ENCODE assay signal across 9 mouse cellular contexts in the genomic region with DNA sequence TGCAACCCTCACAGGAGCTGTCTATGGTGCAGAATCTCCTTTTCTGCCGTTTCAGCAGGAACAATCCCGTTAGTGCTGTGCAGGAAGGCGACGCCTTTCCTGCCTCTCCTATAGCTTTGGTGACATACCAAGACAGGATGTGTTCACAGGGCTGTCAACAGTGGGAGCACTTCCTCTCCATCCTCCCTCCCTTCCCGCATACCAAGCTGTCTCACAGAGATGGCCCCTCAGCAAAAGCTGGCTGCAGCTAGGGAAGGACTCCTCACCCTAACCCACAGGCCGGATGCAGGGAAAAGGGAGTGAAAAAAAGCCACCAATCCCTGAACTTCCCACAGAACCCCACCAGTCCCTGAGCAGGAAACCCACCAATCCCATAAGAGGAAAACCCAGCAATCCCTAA. TPM values are rescaled to one million over a fixed set of nuclear protein-coding genes. Genes with fewer than 3 reads are reported as not detected.
DNase-seq lines count a peak whose midpoint lies in the region; ATAC-seq lines count a peak whose summit lies in the region.
"Had no signal": no experiment of that assay in that cellular context is flagged by ENCODE, and none has a peak within 500 bp of the region (broad histone marks: within the 10 kb centered on the region; RNA-seq: fewer than 3 reads in every experiment).

No protein-coding gene starts in this region.

- no peak overlapping the region for H3K4me2 ChIP-seq in lung, embryonic 15.5 days
- H3K4me2 ChIP-seq: limb, embryonic 12.5 days had no signal

- no peaks in the 10 kb centered on the region for H3K4me1 ChIP-seq in lung, embryonic 15.5 days
- H3K4me1 ChIP-seq in midbrain, embryonic 10.5 days: peaks cover 8% of the 10 kb centered on the region; the same call in 1 of the 2 replicates
- H3K4me1 ChIP-seq: limb, embryonic 12.5 days had no signal

- H3K27me3 ChIP-seq in lung, embryonic 15.5 days: no peaks in the 10 kb centered on the region
- H3K27me3 ChIP-seq in midbrain, embryonic 10.5 days (ENCODE audit: low read depth, poor library complexity, severe bottlenecking): no peaks in the 10 kb centered on the region
- H3K27me3 ChIP-seq: limb, embryonic 12.5 days had no signal

- intact Hi-C loops in heart, postnatal 36 days (cut with DNase I): no loop called here

- 42% methylated on average over 6 of the region's 6 CpGs for WGBS in lung, embryonic 15.5 days
- 48% methylated on average over 6 of the region's 6 CpGs for WGBS in midbrain, embryonic 10.5 days

- H3K27ac ChIP-seq in lung, embryonic 15.5 days: peak overlapping the region; percentile 79
- no peak overlapping the region for H3K27ac ChIP-seq in midbrain, embryonic 10.5 days (replicated peaks)
- H3K27ac ChIP-seq: limb, embryonic 12.5 days had no signal

- H3K4me3 ChIP-seq in lung, embryonic 15.5 days: no peak overlapping the region
- H3K4me3 ChIP-seq in midbrain, embryonic 10.5 days: no peak overlapping the region
- H3K4me3 ChIP-seq: limb, embryonic 12.5 days had no signal

- ATAC-seq in lung, embryonic 15.5 days (ENCODE audit: borderline replicate concordance, extremely low read depth, low FRiP score, low TSS enrichment): peak; percentile 83

- DNase-seq in R1 (ENCODE audit: low read depth, low spot score): peak; percentile 27
- peak; percentile 8 for DNase-seq in embryo, embryonic 10.5 days (ENCODE audit: low spot score)
- peak; percentile 7 to 9 for DNase-seq in heart, postnatal 36 days
- no peak for DNase-seq in spleen, postnatal 4 days (ENCODE audit: low spot score in 2 of 2)
- DNase-seq in left cerebral cortex, adult 18-20 months (ENCODE audit: low spot score in 2 of 2): no peak
- no peak for DNase-seq in midbrain, embryonic 10.5 days (ENCODE audit: low spot score)

- H3K9me3 ChIP-seq in lung, embryonic 15.5 days: no peaks in the 10 kb centered on the region
- H3K9me3 ChIP-seq in midbrain, embryonic 10.5 days (replicated peaks): no peaks in the 10 kb centered on the region
- H3K9me3 ChIP-seq: limb, embryonic 12.5 days had no signal

- H3K9ac ChIP-seq in lung, embryonic 15.5 days: no peak overlapping the region
- H3K9ac ChIP-seq: limb, embryonic 12.5 days had no signal

- no peaks in the 10 kb centered on the region for H3K36me3 ChIP-seq in lung, embryonic 15.5 days
- H3K36me3 ChIP-seq in midbrain, embryonic 10.5 days: no peaks in the 10 kb centered on the region
- H3K36me3 ChIP-seq: limb, embryonic 12.5 days had no signal

RNA-seq across cellular contexts. Expression of a gene that starts 4.8 kb away (rescaled TPM):
- total RNA-seq in heart, postnatal 36 days (2021): not detected
- polyA plus RNA-seq in lung, embryonic 15.5 days (2015; fragmentation: Nextera tagmentation; extraction: Ambion mirVana): not detected in 2 replicates
- not detected for total RNA-seq in left cerebral cortex, adult 18-20 months (2021)
- polyA plus RNA-seq in midbrain, embryonic 10.5 days (2016; fragmentation: Nextera tagmentation; extraction: Ambion mirVana): not detected in 2 replicates
- total RNA-seq: gastrocnemius, adult 18-20 months had no signal
- polyA plus RNA-seq: limb, embryonic 12.5 days had no signal

Comparison
In these comparisons a context has a peak if more than half of its experiments do, and no peak if none do; other contexts are left out.
1. DNase-seq: peak in R1 (single experiment), embryo, embryonic 10.5 days (single experiment) and heart, postnatal 36 days (2 of 2); none in spleen, postnatal 4 days (0 of 2), left cerebral cortex, adult 18-20 months (0 of 2) and midbrain, embryonic 10.5 days (single experiment).